Mouse (Mus musculus) thymus, adult 2 months (tissue): ENCODE measurements at regions not wholly inside any gene's neighbourhood (a gene's known extent, or its start where the extent isn't known, plus 50 kb on each side); places are given as distances from the start of the nearest gene placed in this dataset.

Experiments used
- CTCF ChIP-seq: fragments of 200-500 bp; IDR thresholded peaks from 2 replicates; pipeline ENCODE4 v1.5.1; 2012; ENCODE audit warnings: mild to moderate bottlenecking, control low read depth, low read length, moderate library complexity, borderline replicate concordance; ENCODE audit not compliant: control insufficient read depth, poor library complexity, insufficient read depth; ENCODE audit errors: extremely low read depth
- POLR2A ChIP-seq: fragments of 200-500 bp; IDR thresholded peaks from 2 replicates; pipeline ENCODE4 v1.6.1; 2012; ENCODE audit warnings: mild to moderate bottlenecking, low read length, control low read depth, moderate library complexity; ENCODE audit not compliant: control insufficient read depth, poor library complexity, insufficient read depth; ENCODE audit errors: extremely low read depth

- TF ChIP-seq POLR2A (no peak), CTCF (no peak)
These were observed 57.1 kb upstream of the Foxn2 start for GRCm38 (mm10) chr17:88383447-88383846.
